Mouse (Mus musculus) olfactory bulb, adult 2 months (tissue): Measurements from ENCODE around the gene Pcyt1b. TPM values are rescaled to one million over a fixed set of nuclear protein-coding genes. Genes with fewer than 3 reads are reported as not detected.

ENCODE experiments used
- H3K27ac ChIP-seq: fragments of 200-500 bp; 2 replicates; pipeline ENCODE4 v1.5.1; 2012; ENCODE audit warnings: low read depth, low read length; ENCODE audit not compliant: insufficient read depth
- H3K4me1 ChIP-seq: fragments of 200-500 bp; 2 replicates; pipeline ENCODE4 v1.6.1; 2012; ENCODE audit warnings: low read length; ENCODE audit not compliant: control insufficient read depth, insufficient read depth
- H3K4me3 ChIP-seq: fragments of 200-500 bp; 2 replicates; pipeline ENCODE4 v1.5.1; 2012; ENCODE audit warnings: mild to moderate bottlenecking, low read depth, low read length, moderate library complexity; ENCODE audit not compliant: insufficient read depth
- CTCF ChIP-seq: fragments of 200-500 bp; IDR thresholded peaks from 2 replicates; pipeline ENCODE4 v1.5.1; 2012; ENCODE audit warnings: low read depth, mild to moderate bottlenecking, low read length, moderate library complexity; ENCODE audit not compliant: insufficient read depth
- POLR2A ChIP-seq: fragments of 200-500 bp; IDR thresholded peaks from 2 replicates; pipeline ENCODE4 v1.6.1; 2012; ENCODE audit warnings: mild to moderate bottlenecking, low read depth, low read length, moderate library complexity; ENCODE audit not compliant: insufficient read depth
- WGBS: fragments of 180-500 bp; shearing (Covaris S2); methylation state at CpG from one replicate; pipeline ENCODE4 v1.1.7; 2018; 5-methylcytosine and 5-hydroxymethylcytosine counted together
- polyA plus RNA-seq: library from polyadenylated mRNA; stranded (reverse); fragments of >200 nt; gene quantifications from 2 replicates; pipeline ENCODE4 v1.2.4, GENCODE M21; 2012; ENCODE audit warnings: low replicate concordance; ENCODE audit not compliant: missing spikeins, insufficient read depth, insufficient read length

Pcyt1b gene
- polyA plus RNA-seq, 1 experiment = not detected

- TF ChIP-seq POLR2A (no peak), CTCF (no peak)
- H3K4me3 ChIP-seq = no peak overlapping the region
- 96% methylated on average over 1 of the region's 1 CpGs for WGBS
These were observed 74.9 kb downstream of the Pcyt1b start for GRCm38 (mm10) chrX:93729529-93729928.

GRCm38 (mm10) chrX:93730854-93731253 lies 76.2 kb downstream of the Pcyt1b start:
- Histone ChIP-seq H3K4me3 (no peak overlapping the region), H3K27ac (no peak overlapping the region), H3K4me1 (peaks cover 8% of the 10 kb centered on the region; the same call in 1 of the 2 replicates)
- no peak for TF ChIP-seq CTCF
- TF ChIP-seq POLR2A = no peak
- 68% methylated on average over 8 of the region's 8 CpGs for whole genome bisulfite sequencing

More at GRCm38 (mm10) chrX:93729529-93729928, 74.9 kb downstream of the Pcyt1b start:
- H3K4me1 ChIP-seq = peaks cover 8% of the 10 kb centered on the region; the same call in 1 of the 2 replicates
- 0 out of 2 replicates have a peak overlapping the region, but pooled peaks have one; percentile 26 for H3K27ac ChIP-seq

- Histone ChIP-seq H3K4me3 (no peak overlapping the region), H3K27ac (no peak overlapping the region), H3K4me1 (peaks cover 8% of the 10 kb centered on the region; the same call in 1 of the 2 replicates)
- TF ChIP-seq POLR2A = no peak
- TF ChIP-seq CTCF = no peak
These were observed 77.7 kb downstream of the Pcyt1b start for GRCm38 (mm10) chrX:93732407-93732806.

- TF ChIP-seq CTCF (no peak), POLR2A (no peak)
- WGBS = 57% methylated on average over 6 of the region's 6 CpGs
- Histone ChIP-seq H3K4me3 (no peak overlapping the region), H3K4me1 (peaks cover 8% of the 10 kb centered on the region; the same call in 1 of the 2 replicates), H3K27ac (peak overlapping the region; percentile 57; the same call in 1 of the 2 replicates)
These were observed 78.5 kb downstream of the Pcyt1b start for GRCm38 (mm10) chrX:93732975-93733748.

GRCm38 (mm10) chrX:93749165-93749564 lies 94.5 kb downstream of the Pcyt1b start:
- H3K27ac ChIP-seq = no peak overlapping the region
- 86% methylated on average over 1 of the region's 1 CpGs for WGBS

GRCm38 (mm10) chrX:93750566-93750965 lies 95.9 kb downstream of the Pcyt1b start:
- no peaks in the 10 kb centered on the region for H3K4me1 ChIP-seq
- no peak overlapping the region for H3K4me3 ChIP-seq
- TF ChIP-seq CTCF (no peak), POLR2A (no peak)
- 90% methylated on average over 6 of the region's 6 CpGs for WGBS
- H3K27ac ChIP-seq = no peak overlapping the region

More at GRCm38 (mm10) chrX:93749165-93749564, 94.5 kb downstream of the Pcyt1b start:
- TF ChIP-seq CTCF (no peak), POLR2A (no peak)
- H3K4me3 ChIP-seq = no peak overlapping the region
- H3K4me1 ChIP-seq = no peaks in the 10 kb centered on the region

GRCm38 (mm10) chrX:93755210-93755842 lies 100.7 kb downstream of the Pcyt1b start:
- H3K4me1 ChIP-seq = no peaks in the 10 kb centered on the region
- WGBS = 69% methylated on average over 11 of the region's 11 CpGs
- H3K4me3 ChIP-seq = no peak overlapping the region
- H3K27ac ChIP-seq = no peak overlapping the region
- no peak for TF ChIP-seq POLR2A
- no peak for TF ChIP-seq CTCF

- Histone ChIP-seq H3K27ac (no peak overlapping the region), H3K4me3 (no peak overlapping the region), H3K4me1 (no peaks in the 10 kb centered on the region)
- 69% methylated on average over 7 of the region's 7 CpGs for WGBS
- TF ChIP-seq CTCF (no peak), POLR2A (no peak)
These were observed 102.3 kb downstream of the Pcyt1b start for GRCm38 (mm10) chrX:93756867-93757455.

- H3K4me3 ChIP-seq = no peak overlapping the region
- TF ChIP-seq POLR2A (no peak), CTCF (no peak)
- 96% methylated on average over 3 of the region's 3 CpGs for WGBS
These were observed 106.1 kb downstream of the Pcyt1b start for GRCm38 (mm10) chrX:93760770-93761169.

More at GRCm38 (mm10) chrX:93760770-93761169, 106.1 kb downstream of the Pcyt1b start:
- H3K4me1 ChIP-seq = no peaks in the 10 kb centered on the region
- no peak overlapping the region for H3K27ac ChIP-seq
